Mouse (Mus musculus) T-helper 1 cell (primary cell): ENCODE results near the gene Rps6ka5.

Experiments used
- in situ Hi-C: fragments of 300-600 bp; cut with MboI, MseI; formaldehyde crosslinking; loops from one replicate; pipeline ENCODE4 v1.15.1; 2025; ENCODE audit warnings: high pct_unique_total_duplicates

Rps6ka5 gene

GRCm38 (mm10) chr12:100725458-100725786, 1.4 kb downstream of the Rps6ka5 start:
- in situ Hi-C loops = loop anchor here (25.0 kb wide), 1 partner anchor 1712 kb away; the partner anchor contains the start of gene Lgmn

- in situ Hi-C loops = loop anchor here (25.0 kb wide), 1 partner anchor 1712 kb away; the partner anchor contains the start of gene Lgmn
These were observed 2.0 kb downstream of the Rps6ka5 start for GRCm38 (mm10) chr12:100724606-100725457.

- in situ Hi-C loops = no loop called here
These were observed 2.6 kb downstream of the Rps6ka5 start for GRCm38 (mm10) chr12:100724182-100724581.

- in situ Hi-C loops = no loop called here
These were observed 6.0 kb downstream of the Rps6ka5 start for GRCm38 (mm10) chr12:100720801-100721200.

GRCm38 (mm10) chr12:100717446-100717845, 9.3 kb downstream of the Rps6ka5 start:
- in situ Hi-C loops = no loop called here

- in situ Hi-C loops = no loop called here
These were observed 9.8 kb downstream of the Rps6ka5 start for GRCm38 (mm10) chr12:100716969-100717368.

- in situ Hi-C loops = no loop called here
These were observed 15.0 kb downstream of the Rps6ka5 start for GRCm38 (mm10) chr12:100711819-100712218.

GRCm38 (mm10) chr12:100711116-100711691, 15.6 kb downstream of the Rps6ka5 start:
- in situ Hi-C loops = no loop called here

GRCm38 (mm10) chr12:100710432-100710831, 16.4 kb downstream of the Rps6ka5 start:
- in situ Hi-C loops = no loop called here

- in situ Hi-C loops = no loop called here
These were observed 19.5 kb downstream of the Rps6ka5 start for GRCm38 (mm10) chr12:100707312-100707711.

GRCm38 (mm10) chr12:100705057-100705722, 21.6 kb downstream of the Rps6ka5 start:
- in situ Hi-C loops = no loop called here

GRCm38 (mm10) chr12:100698019-100698418, 28.8 kb downstream of the Rps6ka5 start:
- in situ Hi-C loops = no loop called here

- in situ Hi-C loops = no loop called here
These were observed 30.2 kb downstream of the Rps6ka5 start for GRCm38 (mm10) chr12:100696621-100697020.

GRCm38 (mm10) chr12:100695252-100695651, 31.5 kb downstream of the Rps6ka5 start:
- in situ Hi-C loops = no loop called here

GRCm38 (mm10) chr12:100692208-100692607, 34.6 kb downstream of the Rps6ka5 start:
- in situ Hi-C loops = no loop called here

GRCm38 (mm10) chr12:100690444-100690843, 36.3 kb downstream of the Rps6ka5 start:
- in situ Hi-C loops = no loop called here

GRCm38 (mm10) chr12:100688177-100688576, 38.6 kb downstream of the Rps6ka5 start:
- in situ Hi-C loops = no loop called here

GRCm38 (mm10) chr12:100687001-100687400, 39.8 kb downstream of the Rps6ka5 start:
- in situ Hi-C loops = no loop called here

- in situ Hi-C loops = no loop called here
These were observed 45.0 kb downstream of the Rps6ka5 start for GRCm38 (mm10) chr12:100681752-100682151.

- in situ Hi-C loops = no loop called here
These were observed 45.5 kb downstream of the Rps6ka5 start for GRCm38 (mm10) chr12:100681241-100681640.

- in situ Hi-C loops = no loop called here
These were observed 46.1 kb downstream of the Rps6ka5 start for GRCm38 (mm10) chr12:100680676-100681075.

GRCm38 (mm10) chr12:100670647-100671199, 56.1 kb downstream of the Rps6ka5 start:
- in situ Hi-C loops = no loop called here
